Mouse (Mus musculus): ENCODE data around the gene Zer1. TPM values are rescaled to one million over a fixed set of nuclear protein-coding genes. Genes with fewer than 3 reads are reported as not detected.

Gene Zer1
- polyA plus RNA-seq, 1 experiment from 2014 or later: 6.1 TPM

DNA sequence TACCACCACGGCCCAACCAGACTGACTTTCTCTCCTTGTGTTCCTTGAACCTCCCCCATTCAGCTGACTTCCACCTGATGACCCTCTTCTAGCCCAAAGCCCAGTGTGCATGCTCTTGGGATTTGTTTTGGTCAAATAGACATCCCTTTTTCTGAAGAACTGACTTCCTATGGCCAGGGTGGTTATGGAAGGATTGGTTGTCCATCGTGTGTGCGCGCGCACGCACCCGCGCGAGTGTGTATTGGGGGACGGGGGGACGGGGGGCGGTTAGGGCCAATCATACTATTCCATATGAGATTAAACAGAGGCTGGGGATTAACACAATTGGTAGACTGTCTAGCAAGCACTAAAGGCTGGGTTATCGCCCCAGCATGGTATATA lies 30.2 kb downstream of the Zer1 start:
- Histone ChIP-seq H3K36me3 (peaks cover 39% of the 10 kb centered on the region), H3K27me3 (replicated peaks) (no peaks in the 10 kb centered on the region), H3K4me3 (peak overlapping the region; percentile 75), H3K27ac (ENCODE audit: poor library complexity, severe bottlenecking) (peak overlapping the region; percentile 23), H3K9ac (peak overlapping the region; percentile 66), H3K4me2 (peak overlapping the region; percentile 78), H3K9me3 (replicated peaks) (no peaks in the 10 kb centered on the region), H3K4me1 (replicated peaks) (peaks cover 20% of the 10 kb centered on the region)
- 4% methylated on average over 13 of the region's 13 CpGs for WGBS
- no peak for ATAC-seq (ENCODE audit: insufficient number of reproducible peaks, low FRiP score)

- Histone ChIP-seq H3K4me3 (peak within 1 kb of the TSS; percentile 75), H3K27me3 (replicated peaks) (no peaks in the 10 kb centered on the region), H3K4me2 (peak within 1 kb of the TSS; percentile 78), H3K4me1 (replicated peaks) (peaks cover 20% of the 10 kb centered on the region), H3K9me3 (replicated peaks) (no peaks in the 10 kb centered on the region), H3K27ac (ENCODE audit: poor library complexity, severe bottlenecking) (peak within 1 kb of the TSS; percentile 31), H3K9ac (peak within 1 kb of the TSS; percentile 86), H3K36me3 (peaks cover 34% of the 10 kb centered on the region)
- peak; percentile 97 for ATAC-seq (ENCODE audit: insufficient number of reproducible peaks, low FRiP score)
- WGBS: under 1% methylated on average over 51 of the region's 51 CpGs
These were observed 30.7 kb downstream of the Zer1 start, which contains the start of gene Zdhhc12 for GRCm38 (mm10) chr2:30093471-30094207. TSS of gene Zdhhc12 (minus strand) at chr2:30093648.

- Histone ChIP-seq H3K36me3 (peaks cover 28% of the 10 kb centered on the region), H3K27ac (ENCODE audit: poor library complexity, severe bottlenecking) (no peak overlapping the region), H3K4me3 (peak overlapping the region; percentile 75), H3K9ac (peak overlapping the region; percentile 86), H3K9me3 (replicated peaks) (peaks cover under 1% of the 10 kb centered on the region; the same call in 1 of the 2 replicates), H3K27me3 (replicated peaks) (no peaks in the 10 kb centered on the region), H3K4me2 (peak overlapping the region; percentile 78), H3K4me1 (replicated peaks) (peaks cover 20% of the 10 kb centered on the region)
- 30% methylated on average over 6 of the region's 6 CpGs for WGBS
- ATAC-seq (ENCODE audit: insufficient number of reproducible peaks, low FRiP score): no peak
These were observed 32.0 kb downstream of the Zer1 start for GRCm38 (mm10) chr2:30092280-30092918.

GRCm38 (mm10) chr2:30091521-30091920 lies 32.9 kb downstream of the Zer1 start:
- WGBS: 95% methylated on average over 12 of the region's 12 CpGs
- Histone ChIP-seq H3K4me1 (replicated peaks) (peaks cover 20% of the 10 kb centered on the region), H3K9me3 (replicated peaks) (peaks cover 3% of the 10 kb centered on the region; the same call in 1 of the 2 replicates), H3K4me3 (no peak overlapping the region), H3K4me2 (no peak overlapping the region), H3K36me3 (peaks cover 35% of the 10 kb centered on the region), H3K27ac (ENCODE audit: poor library complexity, severe bottlenecking) (no peak overlapping the region), H3K9ac (peak overlapping the region; percentile 16; the same call in 1 of the 2 replicates), H3K27me3 (replicated peaks) (no peaks in the 10 kb centered on the region)
- ATAC-seq (ENCODE audit: insufficient number of reproducible peaks, low FRiP score): no peak

GRCm38 (mm10) chr2:30087310-30087709 lies 37.1 kb downstream of the Zer1 start:
- H3K36me3 ChIP-seq: peaks cover 37% of the 10 kb centered on the region
- no peak overlapping the region for H3K9ac ChIP-seq
- ATAC-seq (ENCODE audit: insufficient number of reproducible peaks, low FRiP score): no peak
- H3K4me2 ChIP-seq: no peak overlapping the region
- H3K27me3 ChIP-seq (replicated peaks): no peaks in the 10 kb centered on the region
- WGBS: 85% methylated on average over 4 of the region's 4 CpGs
- H3K4me3 ChIP-seq: no peak overlapping the region
- no peak overlapping the region for H3K27ac ChIP-seq (ENCODE audit: poor library complexity, severe bottlenecking)
- H3K9me3 ChIP-seq (replicated peaks): peaks cover 3% of the 10 kb centered on the region; the same call in 1 of the 2 replicates
- peaks cover 11% of the 10 kb centered on the region for H3K4me1 ChIP-seq (replicated peaks)

DNA sequence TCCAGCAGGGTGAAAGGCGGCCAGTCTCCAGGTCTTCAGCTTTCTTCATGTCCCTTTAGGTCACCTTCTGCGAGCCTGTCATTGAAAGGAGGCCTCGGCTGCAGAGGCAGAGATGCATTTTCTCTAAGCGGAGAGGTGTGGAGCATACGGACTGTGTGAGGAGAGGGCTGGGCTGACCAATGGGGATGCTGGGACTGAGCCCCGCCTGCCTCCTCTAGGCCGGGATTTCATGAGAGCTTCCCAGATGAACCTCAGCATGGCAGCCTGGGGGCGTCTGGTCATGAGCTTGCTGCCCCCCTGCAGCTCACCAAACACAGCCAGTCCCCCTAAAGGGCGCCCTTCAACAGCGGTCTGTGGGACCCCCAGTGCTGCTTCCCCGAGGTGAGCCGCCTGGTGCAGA lies 39.8 kb downstream of the Zer1 start:
- Histone ChIP-seq H3K9me3 (replicated peaks) (peaks cover 3% of the 10 kb centered on the region; the same call in 1 of the 2 replicates), H3K4me3 (peak overlapping the region; percentile 21; the same call in 1 of the 2 replicates), H3K9ac (peak overlapping the region; percentile 52), H3K27me3 (replicated peaks) (no peaks in the 10 kb centered on the region), H3K36me3 (peaks cover 19% of the 10 kb centered on the region), H3K4me1 (replicated peaks) (peaks cover 17% of the 10 kb centered on the region), H3K4me2 (peak overlapping the region; percentile 61), H3K27ac (ENCODE audit: poor library complexity, severe bottlenecking) (no peak overlapping the region)
- 16% methylated on average over 12 of the region's 12 CpGs for WGBS
- 0 out of 2 replicates have a peak, but pooled peaks have one; percentile 49 for ATAC-seq (ENCODE audit: insufficient number of reproducible peaks, low FRiP score)

- H3K27ac ChIP-seq (ENCODE audit: poor library complexity, severe bottlenecking): no peak overlapping the region
- H3K4me2 ChIP-seq: peak overlapping the region; percentile 61
- H3K9me3 ChIP-seq (replicated peaks): peaks cover 3% of the 10 kb centered on the region; the same call in 1 of the 2 replicates
- no peak for ATAC-seq (ENCODE audit: insufficient number of reproducible peaks, low FRiP score)
- peaks cover 22% of the 10 kb centered on the region for H3K4me1 ChIP-seq (replicated peaks)
- WGBS: 61% methylated on average over 5 of the region's 5 CpGs
- no peaks in the 10 kb centered on the region for H3K27me3 ChIP-seq (replicated peaks)
- no peak overlapping the region for H3K4me3 ChIP-seq
- peaks cover 19% of the 10 kb centered on the region for H3K36me3 ChIP-seq
- peak overlapping the region; percentile 52; the same call in 1 of the 2 replicates for H3K9ac ChIP-seq
These were observed 40.3 kb downstream of the Zer1 start for GRCm38 (mm10) chr2:30084113-30084512.

DNA sequence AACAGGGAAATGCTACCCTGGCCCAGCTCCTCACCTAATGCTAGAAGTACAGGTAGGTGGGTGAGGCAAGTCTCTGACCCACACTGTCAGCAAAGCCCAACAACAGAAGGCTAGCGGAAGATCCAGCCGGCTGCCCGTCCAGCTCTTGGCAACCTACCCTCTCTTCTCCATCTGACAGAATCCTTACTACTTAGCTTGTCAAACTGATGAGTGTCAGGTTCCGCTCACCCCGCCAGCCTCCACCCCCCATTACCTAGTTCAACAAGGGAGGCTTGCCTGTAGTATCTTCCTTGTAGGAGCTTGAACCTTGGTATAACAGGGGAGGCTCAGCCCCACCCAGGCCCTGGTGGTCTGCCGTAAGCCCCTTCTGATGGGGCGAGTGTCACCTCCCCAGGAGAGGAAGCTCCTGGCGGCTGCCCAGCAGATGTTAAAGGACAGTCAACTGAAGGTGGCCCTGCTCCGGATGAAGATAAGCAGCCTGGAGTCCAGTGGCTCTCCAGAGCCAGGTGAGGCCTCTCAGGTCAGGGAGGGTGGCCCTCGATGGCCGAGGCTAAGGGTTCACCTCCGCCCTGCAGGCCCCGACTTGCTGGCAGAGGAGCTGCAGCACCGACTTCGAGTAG lies 44.1 kb downstream of the Zer1 start:
- 0 out of 2 replicates have a peak, but pooled peaks cover 8% of the 10 kb centered on the region for H3K36me3 ChIP-seq
- H3K27ac ChIP-seq (ENCODE audit: poor library complexity, severe bottlenecking): no peak overlapping the region
- H3K27me3 ChIP-seq (replicated peaks): no peaks in the 10 kb centered on the region
- peaks cover 35% of the 10 kb centered on the region for H3K4me1 ChIP-seq (replicated peaks)
- ATAC-seq (ENCODE audit: insufficient number of reproducible peaks, low FRiP score): no peak
- no peak overlapping the region for H3K4me3 ChIP-seq
- 78% methylated on average over 15 of the region's 15 CpGs for WGBS
- peak overlapping the region; percentile 93; the same call in 1 of the 2 replicates for H3K4me2 ChIP-seq
- H3K9ac ChIP-seq: peak overlapping the region; percentile 52; the same call in 1 of the 2 replicates
- no peaks in the 10 kb centered on the region for H3K9me3 ChIP-seq (replicated peaks)

- Histone ChIP-seq H3K9ac (peak overlapping the region; percentile 52), H3K27ac (ENCODE audit: poor library complexity, severe bottlenecking) (peak overlapping the region; percentile 91), H3K4me1 (replicated peaks) (peaks cover 28% of the 10 kb centered on the region), H3K36me3 (0 out of 2 replicates have a peak, but pooled peaks cover 8% of the 10 kb centered on the region), H3K27me3 (replicated peaks) (no peaks in the 10 kb centered on the region), H3K9me3 (replicated peaks) (no peaks in the 10 kb centered on the region), H3K4me2 (peak overlapping the region; percentile 93), H3K4me3 (peak overlapping the region; percentile 59)
- ATAC-seq (ENCODE audit: insufficient number of reproducible peaks, low FRiP score): no peak
- 63% methylated on average over 4 of the region's 4 CpGs for WGBS
These were observed 45.6 kb downstream of the Zer1 start for GRCm38 (mm10) chr2:30078760-30079159.

GRCm38 (mm10) chr2:30078349-30078712 lies 46.1 kb downstream of the Zer1 start:
- peak; percentile 71 for ATAC-seq (ENCODE audit: insufficient number of reproducible peaks, low FRiP score)

More at GRCm38 (mm10) chr2:30078349-30078712, 46.1 kb downstream of the Zer1 start:
- Histone ChIP-seq H3K4me2 (peak overlapping the region; percentile 93), H3K27ac (ENCODE audit: poor library complexity, severe bottlenecking) (peak overlapping the region; percentile 91), H3K4me3 (peak overlapping the region; percentile 59), H3K36me3 (peaks cover 10% of the 10 kb centered on the region), H3K4me1 (replicated peaks) (peaks cover 28% of the 10 kb centered on the region), H3K9ac (peak overlapping the region; percentile 52; the same call in 1 of the 2 replicates), H3K27me3 (replicated peaks) (no peaks in the 10 kb centered on the region), H3K9me3 (replicated peaks) (no peaks in the 10 kb centered on the region)
- WGBS: 14% methylated on average over 10 of the region's 10 CpGs
